Mouse (Mus musculus): ENCODE data around the gene Atp6v1g2. TPM values are rescaled to one million over a fixed set of nuclear protein-coding genes. Genes with fewer than 3 reads are reported as not detected.

The Atp6v1g2 gene
- polyA plus RNA-seq, 1 experiment: 1.4 TPM

DNA sequence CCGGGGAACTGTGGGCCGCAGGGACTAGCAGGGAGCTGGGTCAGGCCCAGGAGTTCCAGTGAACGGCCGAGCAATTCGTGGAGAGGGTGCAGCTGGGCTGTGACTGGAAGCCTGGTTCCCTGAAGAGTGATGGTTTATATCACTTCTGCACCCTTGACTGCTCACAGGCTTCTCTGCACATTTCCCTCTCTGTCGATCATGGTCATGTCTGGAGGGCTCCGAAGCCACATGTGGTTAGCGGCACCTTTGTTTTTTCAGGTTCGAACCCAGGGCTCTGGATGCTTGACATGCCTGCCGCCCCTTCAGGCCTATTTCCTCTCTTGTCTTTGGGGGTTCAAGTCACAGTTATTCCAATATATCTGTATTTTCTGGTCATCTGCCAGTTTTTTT, 28.1 kb upstream of the Atp6v1g2 start:
- Histone ChIP-seq H3K27me3 (ENCODE audit: control insufficient read depth, insufficient read depth, insufficient read length) (no peaks in the 10 kb centered on the region), H3K79me2 (ENCODE audit: control insufficient read depth, insufficient read depth) (no peaks in the 10 kb centered on the region), H3ac (ENCODE audit: control insufficient read depth, insufficient read length, low read depth) (no peak overlapping the region), H3K36me3 (ENCODE audit: control insufficient read depth, insufficient read depth) (no peaks in the 10 kb centered on the region), H3K4me3 (ENCODE audit: insufficient read depth, poor library complexity, severe bottlenecking) (no peak overlapping the region), H3K79me3 (ENCODE audit: low read depth) (no peaks in the 10 kb centered on the region)
- TF ChIP-seq CTCF (IDR thresholded peaks at IDR 0.05; ENCODE audit: control insufficient read depth, insufficient read depth, insufficient read length) (no peak), MAX (IDR thresholded peaks at IDR 0.05) (no peak), FOSL1 (IDR thresholded peaks at IDR 0.05; ENCODE audit: insufficient read depth, low read length, poor library complexity, severe bottlenecking) (no peak), CEBPB (IDR thresholded peaks at IDR 0.05; ENCODE audit: low read depth) (no peak), MYOG (IDR thresholded peaks at IDR 0.05; ENCODE audit: control insufficient read depth, extremely low read depth, insufficient read length) (no peak), USF1 (IDR thresholded peaks at IDR 0.05; ENCODE audit: low read depth) (no peak), MYOD1 (IDR thresholded peaks at IDR 0.05; ENCODE audit: control insufficient read depth, insufficient read length, low read depth) (no peak)

DNA sequence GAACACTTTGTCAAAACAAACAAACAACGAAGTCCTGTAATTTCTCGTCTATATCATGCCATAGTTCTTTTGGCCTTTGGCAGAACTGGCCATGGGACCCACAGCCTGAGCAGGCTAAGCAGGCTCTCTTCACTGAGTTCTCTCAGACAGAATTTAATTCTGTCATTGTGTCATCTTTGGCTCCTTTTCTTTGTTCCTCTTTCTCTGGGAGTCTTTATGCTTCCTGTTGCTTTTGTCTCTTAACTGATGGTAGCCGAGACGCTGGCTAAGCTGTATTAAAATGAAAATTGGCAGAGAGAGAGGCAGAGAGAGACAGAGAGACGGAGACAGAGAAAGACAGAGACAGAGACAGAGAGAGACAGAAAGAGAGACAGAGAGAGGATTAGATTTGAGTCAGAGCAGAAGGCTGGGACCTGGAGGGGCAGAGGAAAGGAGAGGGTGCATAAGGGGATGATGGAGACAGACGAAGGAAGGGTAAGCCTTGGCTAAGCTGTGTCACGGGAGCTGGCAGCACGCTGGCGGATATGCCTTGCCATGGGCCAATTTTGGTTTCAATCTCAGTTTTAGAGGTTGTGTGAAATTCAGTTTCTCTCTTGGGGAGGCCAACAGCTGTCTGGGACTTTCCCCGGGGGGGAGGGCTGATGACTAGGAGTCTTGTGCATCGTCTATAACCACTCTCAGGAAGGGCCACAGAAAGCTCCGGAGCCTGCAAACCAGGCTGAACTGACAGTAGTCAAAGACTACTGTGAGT, 23.5 kb upstream of the Atp6v1g2 start:
- H3K79me3 ChIP-seq (ENCODE audit: low read depth): no peaks in the 10 kb centered on the region
- H3ac ChIP-seq (ENCODE audit: control insufficient read depth, insufficient read length, low read depth): no peak overlapping the region
- H3K36me3 ChIP-seq (ENCODE audit: control insufficient read depth, insufficient read depth): no peaks in the 10 kb centered on the region
- TF ChIP-seq MYOD1 (IDR thresholded peaks at IDR 0.05; ENCODE audit: control insufficient read depth, insufficient read length, low read depth) (no peak), MYOG (IDR thresholded peaks at IDR 0.05; ENCODE audit: control insufficient read depth, extremely low read depth, insufficient read length) (no peak), CEBPB (IDR thresholded peaks at IDR 0.05; ENCODE audit: low read depth) (no peak), CTCF (IDR thresholded peaks at IDR 0.05; ENCODE audit: control insufficient read depth, insufficient read depth, insufficient read length) (no peak), MAX (IDR thresholded peaks at IDR 0.05) (no peak), USF1 (IDR thresholded peaks at IDR 0.05; ENCODE audit: low read depth) (no peak), FOSL1 (IDR thresholded peaks at IDR 0.05; ENCODE audit: insufficient read depth, low read length, poor library complexity, severe bottlenecking) (no peak)
- H3K79me2 ChIP-seq (ENCODE audit: control insufficient read depth, insufficient read depth): no peaks in the 10 kb centered on the region
- no peak overlapping the region for H3K4me3 ChIP-seq (ENCODE audit: insufficient read depth, poor library complexity, severe bottlenecking)
- H3K27me3 ChIP-seq (ENCODE audit: control insufficient read depth, insufficient read depth, insufficient read length): no peaks in the 10 kb centered on the region

DNA sequence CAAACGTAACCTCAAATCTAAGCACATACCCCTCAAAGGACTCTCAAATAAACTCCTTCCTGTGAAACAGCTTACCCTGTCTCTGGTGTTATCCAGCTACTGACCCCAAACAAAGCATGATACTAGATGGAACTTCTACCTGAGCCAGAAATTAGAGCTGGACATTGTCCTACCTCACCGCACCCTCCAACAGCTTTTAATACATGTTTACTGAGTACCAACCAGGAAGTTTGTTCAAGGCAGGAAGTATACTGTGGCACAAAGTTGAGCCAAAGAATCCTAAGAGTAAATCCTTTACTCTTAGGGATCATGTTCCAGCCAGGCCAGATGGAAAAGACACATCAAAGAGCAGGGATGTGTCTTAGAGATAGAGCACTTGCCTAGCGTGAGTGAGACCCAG, 22.9 kb upstream of the Atp6v1g2 start:
- Histone ChIP-seq H3K79me3 (ENCODE audit: low read depth) (no peaks in the 10 kb centered on the region), H3K79me2 (ENCODE audit: control insufficient read depth, insufficient read depth) (no peaks in the 10 kb centered on the region), H3ac (ENCODE audit: control insufficient read depth, insufficient read length, low read depth) (no peak overlapping the region), H3K4me3 (ENCODE audit: insufficient read depth, poor library complexity, severe bottlenecking) (no peak overlapping the region), H3K36me3 (ENCODE audit: control insufficient read depth, insufficient read depth) (no peaks in the 10 kb centered on the region), H3K27me3 (ENCODE audit: control insufficient read depth, insufficient read depth, insufficient read length) (no peaks in the 10 kb centered on the region)
- TF ChIP-seq MYOG (IDR thresholded peaks at IDR 0.05; ENCODE audit: control insufficient read depth, extremely low read depth, insufficient read length): no peak
- no peak for TF ChIP-seq MAX (IDR thresholded peaks at IDR 0.05)
- no peak for TF ChIP-seq USF1 (IDR thresholded peaks at IDR 0.05; ENCODE audit: low read depth)
- TF ChIP-seq MYOD1 (IDR thresholded peaks at IDR 0.05; ENCODE audit: control insufficient read depth, insufficient read length, low read depth): no peak

DNA sequence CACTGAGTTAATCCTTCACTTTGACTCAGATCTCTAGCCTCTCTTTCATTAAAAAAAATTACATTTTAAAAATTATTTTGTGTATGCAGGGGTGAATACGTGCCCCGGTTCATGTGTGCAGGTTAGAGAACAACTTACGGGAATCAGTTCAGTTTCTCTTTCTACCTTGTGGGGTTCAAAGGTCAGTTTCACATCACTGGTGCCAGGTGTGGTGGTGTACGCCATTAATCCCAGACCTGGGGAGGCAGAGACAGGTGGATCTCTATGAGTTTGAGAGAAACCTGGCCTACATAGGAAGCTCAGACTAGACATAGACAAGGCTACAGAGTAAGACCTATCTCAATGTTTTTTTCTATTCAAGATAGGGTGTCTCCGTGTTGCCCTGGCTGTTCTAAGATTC, 20.4 kb upstream of the Atp6v1g2 start:
- no peak overlapping the region for H3K4me3 ChIP-seq (ENCODE audit: insufficient read depth, poor library complexity, severe bottlenecking)
- no peaks in the 10 kb centered on the region for H3K79me2 ChIP-seq (ENCODE audit: control insufficient read depth, insufficient read depth)
- no peaks in the 10 kb centered on the region for H3K79me3 ChIP-seq (ENCODE audit: low read depth)
- no peaks in the 10 kb centered on the region for H3K36me3 ChIP-seq (ENCODE audit: control insufficient read depth, insufficient read depth)
- no peak for TF ChIP-seq CTCF (IDR thresholded peaks at IDR 0.05; ENCODE audit: control insufficient read depth, insufficient read depth, insufficient read length)
- TF ChIP-seq CEBPB (IDR thresholded peaks at IDR 0.05; ENCODE audit: low read depth): no peak
- no peak for TF ChIP-seq FOSL1 (IDR thresholded peaks at IDR 0.05; ENCODE audit: insufficient read depth, low read length, poor library complexity, severe bottlenecking)
- TF ChIP-seq MYOD1 (IDR thresholded peaks at IDR 0.05; ENCODE audit: control insufficient read depth, insufficient read length, low read depth): no peak
- TF ChIP-seq MAX (IDR thresholded peaks at IDR 0.05): no peak
- TF ChIP-seq USF1 (IDR thresholded peaks at IDR 0.05; ENCODE audit: low read depth): no peak
- TF ChIP-seq MYOG (IDR thresholded peaks at IDR 0.05; ENCODE audit: control insufficient read depth, extremely low read depth, insufficient read length): no peak
- no peaks in the 10 kb centered on the region for H3K27me3 ChIP-seq (ENCODE audit: control insufficient read depth, insufficient read depth, insufficient read length)
- H3ac ChIP-seq (ENCODE audit: control insufficient read depth, insufficient read length, low read depth): no peak overlapping the region

DNA sequence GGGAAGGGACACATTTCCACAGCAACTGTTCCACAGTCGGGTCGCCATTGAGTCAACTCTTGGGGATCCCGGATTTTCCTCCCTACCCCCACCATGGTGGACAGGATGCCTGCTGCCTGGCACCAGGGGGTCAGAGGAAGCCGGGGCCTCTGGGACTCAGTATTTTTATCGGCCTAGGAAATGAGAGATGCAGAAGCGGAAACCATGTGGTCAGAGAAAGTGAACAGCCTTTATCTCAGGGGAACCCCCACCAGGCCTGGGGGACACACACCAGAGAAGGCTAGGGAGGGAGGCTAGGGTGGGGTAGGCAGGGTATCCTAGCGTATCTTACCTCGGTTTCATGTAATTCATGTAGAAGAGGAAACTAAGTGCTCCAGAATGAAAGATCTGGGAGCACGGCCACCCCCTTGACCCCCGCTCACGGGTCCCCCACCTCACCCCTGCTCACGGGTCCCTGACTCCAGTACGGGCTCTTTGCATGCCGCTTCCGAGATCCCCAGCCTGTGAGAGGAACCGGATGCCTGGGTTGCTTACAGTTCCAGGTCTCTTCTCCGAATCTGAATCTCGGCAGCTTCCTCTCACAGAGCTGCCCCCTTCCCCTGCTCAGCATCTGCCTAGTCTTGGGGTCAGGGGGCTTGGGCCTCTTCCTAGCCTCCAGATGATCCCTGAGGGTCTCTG, 14.8 kb upstream of the Atp6v1g2 start:
- TF ChIP-seq CEBPB (IDR thresholded peaks at IDR 0.05; ENCODE audit: low read depth) (no peak), USF1 (IDR thresholded peaks at IDR 0.05; ENCODE audit: low read depth) (no peak), MYOD1 (IDR thresholded peaks at IDR 0.05; ENCODE audit: control insufficient read depth, insufficient read length, low read depth) (no peak), MYOG (IDR thresholded peaks at IDR 0.05; ENCODE audit: control insufficient read depth, extremely low read depth, insufficient read length) (no peak), MAX (IDR thresholded peaks at IDR 0.05) (no peak), FOSL1 (IDR thresholded peaks at IDR 0.05; ENCODE audit: insufficient read depth, low read length, poor library complexity, severe bottlenecking) (no peak), CTCF (IDR thresholded peaks at IDR 0.05; ENCODE audit: control insufficient read depth, insufficient read depth, insufficient read length) (no peak)
- Histone ChIP-seq H3K79me3 (ENCODE audit: low read depth) (no peaks in the 10 kb centered on the region), H3K27me3 (ENCODE audit: control insufficient read depth, insufficient read depth, insufficient read length) (no peaks in the 10 kb centered on the region), H3K36me3 (ENCODE audit: control insufficient read depth, insufficient read depth) (peaks cover 14% of the 10 kb centered on the region), H3K79me2 (ENCODE audit: control insufficient read depth, insufficient read depth) (no peaks in the 10 kb centered on the region), H3ac (ENCODE audit: control insufficient read depth, insufficient read length, low read depth) (no peak overlapping the region), H3K4me3 (ENCODE audit: insufficient read depth, poor library complexity, severe bottlenecking) (no peak overlapping the region)
